Mouse (Mus musculus): Measurements from ENCODE around the gene Rps3a1.

GRCm38 (mm10) chr3:86142263-86142933 lies at the start of gene Rps3a1:
- peak; percentile 95 for TF ChIP-seq CTCF (IDR thresholded peaks at IDR 0.05; ENCODE audit: low read depth, low read length)
- TF ChIP-seq POLR2A (IDR thresholded peaks at IDR 0.05; ENCODE audit: extremely low read depth, insufficient read depth, low read length), result peak; percentile 78; the same call in 1 of the 2 replicates

All from liver, adult 2 months (tissue).